Mouse (Mus musculus): Measurements from ENCODE around the gene Pex6. TPM values are rescaled to one million over a fixed set of nuclear protein-coding genes. Genes with fewer than 3 reads are reported as not detected.

The Pex6 gene
- polyA plus RNA-seq, 1 experiment from 2014 or later = 10.4 TPM

GRCm38 (mm10) chr17:46704887-46705835 lies 6.1 kb upstream of the Pex6 start, which contains the start of gene Ppp2r5d:
Gene Ppp2r5d, minus strand, starts transcription at chr17:46705111.
- Histone ChIP-seq H3K4me2 (ENCODE audit: low read depth, low read length) (peak within 1 kb of the TSS; percentile 88), H3K4me3 (ENCODE audit: low read depth, low read length) (peak within 1 kb of the TSS; percentile 93), H3K4me1 (ENCODE audit: control insufficient read depth, low read depth, low read length) (peaks cover 31% of the 10 kb centered on the region), H3K27ac (ENCODE audit: low read length) (peak within 1 kb of the TSS; percentile 88), H3K27me3 (ENCODE audit: control insufficient read depth, insufficient read depth, low read depth, low read length) (no peaks in the 10 kb centered on the region), H3K9ac (ENCODE audit: low read depth, low read length) (peak within 1 kb of the TSS; percentile 93), H3K36me3 (ENCODE audit: control insufficient read depth, insufficient read depth) (no peaks in the 10 kb centered on the region), H3K9me3 (replicated peaks; ENCODE audit: control insufficient read depth, low read length) (no peaks in the 10 kb centered on the region)
- 1% methylated on average over 48 of the region's 48 CpGs for WGBS (ENCODE audit: insufficient replicate concordance)
- ATAC-seq (ENCODE audit: low read depth) = peak; percentile 95

GRCm38 (mm10) chr17:46706375-46707089 lies 4.7 kb upstream of the Pex6 start:
- Histone ChIP-seq H3K9ac (ENCODE audit: low read depth, low read length) (no peak overlapping the region), H3K9me3 (replicated peaks; ENCODE audit: control insufficient read depth, low read length) (no peaks in the 10 kb centered on the region), H3K4me1 (ENCODE audit: control insufficient read depth, low read depth, low read length) (peaks cover 34% of the 10 kb centered on the region), H3K4me2 (ENCODE audit: low read depth, low read length) (no peak overlapping the region), H3K27me3 (ENCODE audit: control insufficient read depth, insufficient read depth, low read depth, low read length) (no peaks in the 10 kb centered on the region), H3K36me3 (ENCODE audit: control insufficient read depth, insufficient read depth) (no peaks in the 10 kb centered on the region), H3K27ac (ENCODE audit: low read length) (no peak overlapping the region), H3K4me3 (ENCODE audit: low read depth, low read length) (no peak overlapping the region)
- no peak for ATAC-seq (ENCODE audit: low read depth)
- WGBS (ENCODE audit: insufficient replicate concordance) = 83% methylated on average over 14 of the region's 14 CpGs

- no peaks in the 10 kb centered on the region for H3K9me3 ChIP-seq (replicated peaks; ENCODE audit: control insufficient read depth, low read length)
- under 1% methylated on average over 76 of the region's 76 CpGs for WGBS (ENCODE audit: insufficient replicate concordance)
- H3K4me2 ChIP-seq (ENCODE audit: low read depth, low read length) = peak overlapping the region; percentile 73
- H3K27ac ChIP-seq (ENCODE audit: low read length) = peak overlapping the region; percentile 79
- H3K4me3 ChIP-seq (ENCODE audit: low read depth, low read length) = peak overlapping the region; percentile 99
- H3K27me3 ChIP-seq (ENCODE audit: control insufficient read depth, insufficient read depth, low read depth, low read length) = no peaks in the 10 kb centered on the region
- peaks cover 16% of the 10 kb centered on the region for H3K4me1 ChIP-seq (ENCODE audit: control insufficient read depth, low read depth, low read length)
- ATAC-seq (ENCODE audit: low read depth) = peak; percentile 58
- H3K9ac ChIP-seq (ENCODE audit: low read depth, low read length) = peak overlapping the region; percentile 95
- peaks cover 13% of the 10 kb centered on the region for H3K36me3 ChIP-seq (ENCODE audit: control insufficient read depth, insufficient read depth)
Measured at GRCm38 (mm10) chr17:46711612-46712271, 479 bp downstream of the Pex6 start.

- peak overlapping the region; percentile 73 for H3K4me2 ChIP-seq (ENCODE audit: low read depth, low read length)
- peak overlapping the region; percentile 95 for H3K9ac ChIP-seq (ENCODE audit: low read depth, low read length)
- H3K4me3 ChIP-seq (ENCODE audit: low read depth, low read length) = peak overlapping the region; percentile 99
- H3K27ac ChIP-seq (ENCODE audit: low read length) = no peak overlapping the region
- ATAC-seq (ENCODE audit: low read depth) = no peak
- 10% methylated on average over 7 of the region's 7 CpGs for WGBS (ENCODE audit: insufficient replicate concordance)
- H3K36me3 ChIP-seq (ENCODE audit: control insufficient read depth, insufficient read depth) = peaks cover 13% of the 10 kb centered on the region
- peaks cover 16% of the 10 kb centered on the region for H3K4me1 ChIP-seq (ENCODE audit: control insufficient read depth, low read depth, low read length)
- H3K27me3 ChIP-seq (ENCODE audit: control insufficient read depth, insufficient read depth, low read depth, low read length) = no peaks in the 10 kb centered on the region
- H3K9me3 ChIP-seq (replicated peaks; ENCODE audit: control insufficient read depth, low read length) = no peaks in the 10 kb centered on the region
Measured at GRCm38 (mm10) chr17:46712442-46712841, 1.2 kb downstream of the Pex6 start.

GRCm38 (mm10) chr17:46713849-46714248 lies 2.6 kb downstream of the Pex6 start:
- Histone ChIP-seq H3K9me3 (replicated peaks; ENCODE audit: control insufficient read depth, low read length) (no peaks in the 10 kb centered on the region), H3K4me1 (ENCODE audit: control insufficient read depth, low read depth, low read length) (peaks cover 16% of the 10 kb centered on the region), H3K27me3 (ENCODE audit: control insufficient read depth, insufficient read depth, low read depth, low read length) (no peaks in the 10 kb centered on the region), H3K4me2 (ENCODE audit: low read depth, low read length) (no peak overlapping the region), H3K27ac (ENCODE audit: low read length) (no peak overlapping the region), H3K4me3 (ENCODE audit: low read depth, low read length) (no peak overlapping the region), H3K36me3 (ENCODE audit: control insufficient read depth, insufficient read depth) (peaks cover 13% of the 10 kb centered on the region), H3K9ac (ENCODE audit: low read depth, low read length) (no peak overlapping the region)
- ATAC-seq (ENCODE audit: low read depth) = no peak
- WGBS (ENCODE audit: insufficient replicate concordance) = 83% methylated on average over 9 of the region's 9 CpGs

GRCm38 (mm10) chr17:46714756-46715481 lies 3.7 kb downstream of the Pex6 start:
- peaks cover 16% of the 10 kb centered on the region for H3K4me1 ChIP-seq (ENCODE audit: control insufficient read depth, low read depth, low read length)
- no peak overlapping the region for H3K9ac ChIP-seq (ENCODE audit: low read depth, low read length)
- no peaks in the 10 kb centered on the region for H3K9me3 ChIP-seq (replicated peaks; ENCODE audit: control insufficient read depth, low read length)
- no peaks in the 10 kb centered on the region for H3K27me3 ChIP-seq (ENCODE audit: control insufficient read depth, insufficient read depth, low read depth, low read length)
- ATAC-seq (ENCODE audit: low read depth) = no peak
- no peak overlapping the region for H3K27ac ChIP-seq (ENCODE audit: low read length)
- H3K4me2 ChIP-seq (ENCODE audit: low read depth, low read length) = no peak overlapping the region
- H3K4me3 ChIP-seq (ENCODE audit: low read depth, low read length) = no peak overlapping the region
- WGBS (ENCODE audit: insufficient replicate concordance) = 81% methylated on average over 11 of the region's 11 CpGs
- H3K36me3 ChIP-seq (ENCODE audit: control insufficient read depth, insufficient read depth) = peaks cover 13% of the 10 kb centered on the region

- H3K27me3 ChIP-seq (ENCODE audit: control insufficient read depth, insufficient read depth, low read depth, low read length) = no peaks in the 10 kb centered on the region
- WGBS (ENCODE audit: insufficient replicate concordance) = 77% methylated on average over 7 of the region's 7 CpGs
- no peak overlapping the region for H3K4me2 ChIP-seq (ENCODE audit: low read depth, low read length)
- H3K9ac ChIP-seq (ENCODE audit: low read depth, low read length) = no peak overlapping the region
- H3K9me3 ChIP-seq (replicated peaks; ENCODE audit: control insufficient read depth, low read length) = no peaks in the 10 kb centered on the region
- ATAC-seq (ENCODE audit: low read depth) = no peak
- H3K4me3 ChIP-seq (ENCODE audit: low read depth, low read length) = no peak overlapping the region
- H3K4me1 ChIP-seq (ENCODE audit: control insufficient read depth, low read depth, low read length) = no peaks in the 10 kb centered on the region
- H3K36me3 ChIP-seq (ENCODE audit: control insufficient read depth, insufficient read depth) = no peaks in the 10 kb centered on the region
- no peak overlapping the region for H3K27ac ChIP-seq (ENCODE audit: low read length)
Measured at GRCm38 (mm10) chr17:46721077-46721476, 9.8 kb downstream of the Pex6 start.

GRCm38 (mm10) chr17:46724477-46725084 lies 13.3 kb downstream of the Pex6 start:
- no peaks in the 10 kb centered on the region for H3K9me3 ChIP-seq (replicated peaks; ENCODE audit: control insufficient read depth, low read length)
- no peak for ATAC-seq (ENCODE audit: low read depth)
- H3K4me3 ChIP-seq (ENCODE audit: low read depth, low read length) = no peak overlapping the region
- no peaks in the 10 kb centered on the region; the same call in 1 of the 2 replicates for H3K4me1 ChIP-seq (ENCODE audit: control insufficient read depth, low read depth, low read length)
- no peak overlapping the region for H3K9ac ChIP-seq (ENCODE audit: low read depth, low read length)
- 0 out of 2 replicates have a peak, but pooled peaks cover 2% of the 10 kb centered on the region for H3K27me3 ChIP-seq (ENCODE audit: control insufficient read depth, insufficient read depth, low read depth, low read length)
- WGBS (ENCODE audit: insufficient replicate concordance) = 78% methylated on average over 14 of the region's 20 CpGs
- no peak overlapping the region for H3K27ac ChIP-seq (ENCODE audit: low read length)
- no peaks in the 10 kb centered on the region for H3K36me3 ChIP-seq (ENCODE audit: control insufficient read depth, insufficient read depth)
- no peak overlapping the region for H3K4me2 ChIP-seq (ENCODE audit: low read depth, low read length)

All from liver, embryonic 16.5 days (tissue).